Mouse (Mus musculus) megakaryocyte, embryonic 14.5 days (primary cell): ENCODE measurements around the gene Pld6.

Experiments used
- FLI1 ChIP-seq: IDR thresholded peaks from 2 replicates; pipeline ENCODE4 v1.6.1; 2012; ENCODE audit warnings: low read length, inconsistent platforms, mixed read lengths
- GATA1 ChIP-seq: IDR thresholded peaks from 3 replicates; pipeline ENCODE4 v1.6.1; 2012; ENCODE audit warnings: mixed read lengths, low read length, inconsistent platforms, borderline replicate concordance

- TF ChIP-seq GATA1 (no peak), FLI1 (no peak)
Measured at GRCm38 (mm10) chr11:59814311-59814710, 26.9 kb upstream of the Pld6 start.
